Mouse (Mus musculus) kidney, adult 2 months (tissue): ENCODE results near the gene Gm35315. TPM values are rescaled to one million over a fixed set of nuclear protein-coding genes. Genes with fewer than 3 reads are reported as not detected.

ENCODE experiments used
- DNase-seq: peaks from one replicate; pipeline ENCODE4 v3.0.0; 2021
- H3K27ac ChIP-seq: fragments of 200-500 bp; 2 replicates; pipeline ENCODE4 v1.5.1; 2012; ENCODE audit warnings: low read depth, low read length, control low read depth, inconsistent platforms; ENCODE audit not compliant: insufficient read depth
- H3K27me3 ChIP-seq: fragments of 200-500 bp; replicated peaks from 2 replicates; pipeline ENCODE4 v1.6.1; 2012; ENCODE audit warnings: mild to moderate bottlenecking, moderate library complexity, low read length, inconsistent platforms; ENCODE audit not compliant: control insufficient read depth, insufficient read depth
- H3K36me3 ChIP-seq: fragments of 200-500 bp; 2 replicates; pipeline ENCODE4 v1.6.1; 2012; ENCODE audit warnings: mild to moderate bottlenecking, moderate library complexity, low read length, inconsistent platforms; ENCODE audit not compliant: control insufficient read depth, insufficient read depth
- H3K4me1 ChIP-seq: fragments of 200-500 bp; 2 replicates; pipeline ENCODE4 v1.6.1; 2011; ENCODE audit warnings: low read length; ENCODE audit not compliant: control insufficient read depth, insufficient read depth
- H3K4me3 ChIP-seq: fragments of 200-500 bp; 2 replicates; pipeline ENCODE4 v1.5.1; 2011; ENCODE audit warnings: mild to moderate bottlenecking, low read depth, low read length, control low read depth; ENCODE audit not compliant: insufficient read depth
- CTCF ChIP-seq: fragments of 200-500 bp; conservative IDR thresholded peaks from 2 replicates; pipeline ENCODE4 v1.5.1; 2011; ENCODE audit warnings: low read depth, mild to moderate bottlenecking, control low read depth, low read length, moderate library complexity, mixed read lengths; ENCODE audit not compliant: insufficient read depth, insufficient read length
- POLR2A ChIP-seq: fragments of 200-500 bp; IDR thresholded peaks from one replicate; pipeline ENCODE4 v1.6.1; 2011; ENCODE audit warnings: low read depth, low read length, control low read depth
- WGBS: fragments of 180-500 bp; shearing (Covaris S2); methylation state at CpG from one replicate; pipeline ENCODE4 v1.1.7; 2018; 5-methylcytosine and 5-hydroxymethylcytosine counted together
- polyA plus RNA-seq: library from polyadenylated mRNA; depleted of rRNA; stranded (reverse); fragments of >200 nt; gene quantifications from 2 replicates; pipeline ENCODE4 v1.2.3, GENCODE M21; 2012

Gm35315 gene
- polyA plus RNA-seq, 1 experiment, result 0.11 TPM

- Histone ChIP-seq H3K36me3 (no peaks in the 10 kb centered on the region; the same call in 1 of the 2 replicates), H3K4me3 (peak overlapping the region; percentile 47), H3K4me1 (peaks cover 5% of the 10 kb centered on the region; the same call in 1 of the 2 replicates), H3K27me3 (no peaks in the 10 kb centered on the region), H3K27ac (no peak overlapping the region)
- DNase-seq, result no peak
- TF ChIP-seq CTCF, result no peak
- TF ChIP-seq POLR2A, result no peak
- 1% methylated on average over 36 of the region's 37 CpGs for WGBS
Observed at GRCm38 (mm10) chr5:110100921-110101631, 6.9 kb upstream of the Gm35315 start.

DNA sequence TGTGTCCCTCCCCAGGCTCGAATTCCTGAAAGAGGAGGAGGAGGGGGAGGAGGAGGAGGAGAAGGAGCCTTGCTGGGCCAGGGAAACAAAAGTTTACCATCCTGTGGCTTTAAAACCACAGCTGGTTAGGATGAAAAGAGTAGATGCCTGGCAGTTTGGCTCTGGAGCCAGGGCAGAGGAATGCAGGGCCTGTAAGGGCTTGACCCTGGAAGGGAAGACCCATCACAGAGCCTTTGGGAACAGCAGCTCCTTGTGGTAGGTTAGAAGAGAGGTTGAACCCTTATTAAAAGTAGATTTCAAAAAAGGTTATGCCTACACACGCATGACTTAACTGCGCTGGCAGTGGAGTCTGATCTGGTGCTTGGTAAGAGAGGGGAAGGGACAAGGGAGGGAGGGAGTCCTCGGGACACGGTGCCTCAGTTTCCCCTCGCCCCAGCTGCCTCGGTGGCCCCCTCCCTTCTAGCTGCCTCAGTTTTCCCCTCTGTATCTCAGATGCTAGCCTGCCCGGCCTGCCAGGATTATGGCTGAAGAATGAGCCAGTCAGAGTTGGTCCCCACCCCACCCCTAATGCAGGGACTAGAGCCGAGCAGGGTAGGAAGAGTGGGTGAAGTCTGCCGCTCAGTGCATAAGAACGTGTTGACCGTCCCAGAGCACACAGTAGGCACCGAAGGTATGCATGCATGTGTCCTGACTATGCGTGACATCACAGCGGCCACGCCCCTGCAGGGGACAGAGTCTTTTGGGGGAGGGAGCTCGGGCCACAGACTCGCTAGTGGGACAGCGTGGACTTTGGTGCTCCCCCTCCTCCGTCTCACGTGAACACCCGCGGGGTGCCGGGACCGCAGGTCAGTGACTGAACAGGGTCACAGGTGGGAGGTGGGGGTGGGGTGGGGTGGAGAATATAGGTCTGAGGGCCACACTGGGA lies 5.7 kb upstream of the Gm35315 start, which contains the start of gene Plcxd1:
Gene Plcxd1 (plus strand): TSS at position 314 of the 925 bp plus-strand sequence.
- no peak for TF ChIP-seq POLR2A
- peaks cover 5% of the 10 kb centered on the region; the same call in 1 of the 2 replicates for H3K4me1 ChIP-seq
- no peaks in the 10 kb centered on the region for H3K27me3 ChIP-seq
- no peaks in the 10 kb centered on the region; the same call in 1 of the 2 replicates for H3K36me3 ChIP-seq
- H3K4me3 ChIP-seq, result peak within 1 kb of the TSS; percentile 47; the same call in 1 of the 2 replicates
- H3K27ac ChIP-seq, result no peak within 1 kb of the TSS
- peak; percentile 67 for DNase-seq
- 13% methylated on average over 25 of the region's 25 CpGs for WGBS

DNA sequence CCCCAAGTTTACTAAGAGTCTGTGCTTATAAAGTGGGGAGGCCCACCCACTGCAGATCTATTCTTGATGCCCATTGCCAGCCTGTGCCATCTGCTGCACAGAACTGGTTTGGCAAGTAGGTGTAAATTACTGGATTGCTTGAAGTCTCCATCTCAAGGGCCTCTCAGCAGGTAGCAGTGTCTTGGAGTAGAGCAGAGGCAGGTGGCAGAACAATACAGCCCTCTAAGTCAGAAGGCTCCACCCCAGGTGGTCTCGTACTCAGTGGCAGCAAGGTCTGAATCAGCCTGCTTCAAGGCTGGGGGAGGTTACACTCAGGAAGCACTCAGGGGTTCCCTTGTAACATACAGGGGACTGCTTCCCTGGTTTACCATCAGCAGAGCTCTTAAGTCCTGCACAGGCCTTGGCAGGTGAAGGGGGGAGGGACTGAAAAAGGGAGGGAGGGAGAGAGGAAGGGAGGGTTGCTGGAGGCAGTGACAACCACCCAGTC lies 4.8 kb upstream of the Gm35315 start:
- no peak overlapping the region for H3K27ac ChIP-seq
- DNase-seq, result no peak
- H3K4me3 ChIP-seq, result no peak overlapping the region
- peaks cover 5% of the 10 kb centered on the region; the same call in 1 of the 2 replicates for H3K4me1 ChIP-seq
- H3K36me3 ChIP-seq, result no peaks in the 10 kb centered on the region
- H3K27me3 ChIP-seq, result no peaks in the 10 kb centered on the region
- TF ChIP-seq CTCF (no peak), POLR2A (no peak)
- WGBS, result 63% methylated on average over 1 of the region's 1 CpGs

DNA sequence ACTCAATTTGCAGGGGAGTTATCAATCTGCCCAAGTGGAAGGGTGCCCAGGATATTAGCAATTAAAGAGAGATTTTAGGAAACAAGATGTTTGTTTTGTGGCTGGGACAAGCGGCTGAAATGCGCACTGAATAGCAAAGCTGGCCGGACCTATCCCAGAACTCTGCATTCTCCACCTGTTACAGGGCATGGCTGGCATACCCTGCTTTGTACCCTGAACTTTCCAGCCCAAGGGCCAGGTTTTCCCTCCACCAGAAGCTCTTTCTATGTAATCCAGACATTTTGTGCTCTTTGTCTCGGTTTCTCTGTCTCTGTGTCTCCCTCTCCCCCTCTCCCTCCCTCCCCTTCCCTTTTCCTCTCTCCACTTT lies 610 bp upstream of the Gm35315 start:
- no peak for TF ChIP-seq POLR2A
- no peak for TF ChIP-seq CTCF
- WGBS, result 4% methylated on average over 4 of the region's 4 CpGs
- Histone ChIP-seq H3K27ac (peak overlapping the region; percentile 30), H3K4me3 (peak overlapping the region; percentile 63), H3K36me3 (no peaks in the 10 kb centered on the region), H3K4me1 (no peaks in the 10 kb centered on the region), H3K27me3 (no peaks in the 10 kb centered on the region)
- no peak for DNase-seq

- no peak overlapping the region for H3K27ac ChIP-seq
Observed at GRCm38 (mm10) chr5:110091546-110091945, 2.7 kb downstream of the Gm35315 start.

GRCm38 (mm10) chr5:110086161-110086866 lies 7.9 kb downstream of the Gm35315 start:
- H3K27ac ChIP-seq, result no peak overlapping the region
- H3K4me1 ChIP-seq, result no peaks in the 10 kb centered on the region
- no peaks in the 10 kb centered on the region for H3K27me3 ChIP-seq
- WGBS, result 39% methylated on average over 14 of the region's 14 CpGs
- no peak for DNase-seq
- H3K36me3 ChIP-seq, result no peaks in the 10 kb centered on the region
- H3K4me3 ChIP-seq, result no peak overlapping the region
- TF ChIP-seq CTCF (no peak), POLR2A (no peak)

More at GRCm38 (mm10) chr5:110091546-110091945, 2.7 kb downstream of the Gm35315 start:
- Histone ChIP-seq H3K4me1 (no peaks in the 10 kb centered on the region), H3K27me3 (no peaks in the 10 kb centered on the region), H3K4me3 (no peak overlapping the region), H3K36me3 (no peaks in the 10 kb centered on the region)
- DNase-seq, result no peak
- TF ChIP-seq CTCF (no peak), POLR2A (no peak)
- WGBS, result 42% methylated on average over 2 of the region's 2 CpGs
